Mouse (Mus musculus): ENCODE measurements around the gene 4933407L21Rik. TPM values are rescaled to one million over a fixed set of nuclear protein-coding genes. Genes with fewer than 3 reads are reported as not detected.
A peak's percentile ranks its signal among the peaks of the same experiment; 100 is the strongest.

Gene 4933407L21Rik
- polyA plus RNA-seq, 1 experiment from 2014 or later: not detected

GRCm38 (mm10) chr1:85916830-85917450, 11.3 kb upstream of the 4933407L21Rik start:
- no peak for ATAC-seq (ENCODE audit: insufficient number of reproducible peaks, low FRiP score)
- Histone ChIP-seq H3K9ac (no peak overlapping the region), H3K4me1 (replicated peaks) (0 out of 2 replicates have a peak, but pooled peaks cover 3% of the 10 kb centered on the region), H3K27me3 (replicated peaks) (no peaks in the 10 kb centered on the region), H3K9me3 (replicated peaks) (0 out of 2 replicates have a peak, but pooled peaks cover 5% of the 10 kb centered on the region), H3K27ac (ENCODE audit: poor library complexity, severe bottlenecking) (no peak overlapping the region), H3K4me3 (no peak overlapping the region), H3K4me2 (no peak overlapping the region), H3K36me3 (no peaks in the 10 kb centered on the region)
- 54% methylated on average over 4 of the region's 4 CpGs for WGBS

DNA sequence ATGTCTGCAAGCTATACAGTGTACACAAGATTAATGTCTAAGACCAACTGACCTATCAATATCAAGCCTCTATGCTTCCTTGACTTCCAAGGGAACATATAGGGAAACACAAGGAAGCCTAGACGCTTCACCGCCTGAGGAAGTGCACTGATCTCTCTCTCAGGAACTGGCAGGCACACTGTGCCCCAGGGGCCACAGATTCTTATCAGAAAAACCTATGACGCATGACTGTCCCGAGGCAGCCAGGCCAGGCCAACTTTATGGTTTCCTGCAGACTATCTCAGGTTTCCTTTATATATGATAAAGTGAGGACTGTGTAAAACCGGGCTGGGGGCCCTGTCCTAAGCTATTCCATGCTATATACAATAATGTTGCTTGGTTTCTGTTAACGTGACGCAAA, 8.7 kb upstream of the 4933407L21Rik start:
- Histone ChIP-seq H3K27me3 (replicated peaks) (no peaks in the 10 kb centered on the region), H3K9me3 (replicated peaks) (0 out of 2 replicates have a peak, but pooled peaks cover 5% of the 10 kb centered on the region), H3K27ac (ENCODE audit: poor library complexity, severe bottlenecking) (no peak overlapping the region), H3K4me2 (no peak overlapping the region), H3K4me1 (replicated peaks) (0 out of 2 replicates have a peak, but pooled peaks cover 9% of the 10 kb centered on the region), H3K4me3 (no peak overlapping the region), H3K36me3 (no peaks in the 10 kb centered on the region), H3K9ac (no peak overlapping the region)
- ATAC-seq (ENCODE audit: insufficient number of reproducible peaks, low FRiP score): no peak
- 65% methylated on average over 7 of the region's 7 CpGs for WGBS

DNA sequence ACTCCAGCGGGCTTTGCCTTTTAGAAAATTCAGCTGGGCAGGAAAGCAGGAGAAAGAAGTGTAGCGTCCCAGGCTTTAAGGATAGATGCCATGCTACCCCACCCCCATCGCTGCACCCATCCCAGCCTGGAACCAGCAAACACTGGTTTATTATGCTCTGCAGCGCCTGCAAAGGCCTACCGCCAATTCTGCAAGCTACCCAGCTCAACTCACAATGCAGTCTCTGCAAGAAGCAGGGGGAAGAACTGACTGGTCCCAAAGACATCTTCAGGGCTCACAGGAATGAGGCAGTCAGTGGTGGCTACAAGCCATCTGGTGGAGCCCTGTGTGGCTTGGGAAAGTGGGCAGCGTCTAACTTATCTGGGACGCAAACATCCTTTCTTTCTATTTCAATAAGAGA, 6.6 kb upstream of the 4933407L21Rik start:
- H3K9me3 ChIP-seq (replicated peaks): 0 out of 2 replicates have a peak, but pooled peaks cover 5% of the 10 kb centered on the region
- no peak for ATAC-seq (ENCODE audit: insufficient number of reproducible peaks, low FRiP score)
- WGBS: 85% methylated on average over 7 of the region's 7 CpGs

DNA sequence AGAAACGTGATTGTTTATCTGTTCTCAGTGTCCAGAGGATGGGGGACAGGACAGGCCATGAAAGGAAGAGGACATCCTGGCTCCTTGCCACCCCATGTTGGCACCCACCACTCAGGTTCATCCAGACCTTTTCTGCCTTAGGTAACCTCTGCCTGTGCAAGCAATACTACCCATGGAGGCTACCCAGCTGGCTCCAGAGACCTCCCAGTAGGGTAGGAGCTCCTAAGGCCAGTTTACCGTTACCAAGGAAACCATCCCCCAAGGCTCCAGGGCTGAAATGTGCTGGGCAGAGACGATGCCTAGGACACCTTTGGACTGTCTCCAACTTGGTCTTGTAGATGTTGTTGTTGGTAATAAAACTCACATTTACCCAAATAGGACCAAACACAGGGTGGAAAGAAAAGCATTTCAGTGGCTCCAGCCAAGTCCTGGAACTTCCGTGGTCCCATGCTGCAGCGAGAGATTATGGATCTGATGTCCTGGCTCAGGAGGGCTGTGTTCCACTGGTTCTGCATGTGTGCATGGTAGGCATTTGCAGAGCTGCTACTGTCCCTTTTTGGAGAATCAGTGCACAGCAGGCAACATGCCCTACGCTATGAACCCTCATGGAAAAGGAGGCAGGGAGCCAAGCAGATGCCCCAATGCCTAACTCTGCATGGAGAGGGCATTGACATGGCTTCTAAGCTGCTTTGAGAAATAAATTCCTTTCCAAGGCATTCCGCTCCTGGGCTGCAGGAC, 6.0 kb upstream of the 4933407L21Rik start:
- Histone ChIP-seq H3K9me3 (replicated peaks) (0 out of 2 replicates have a peak, but pooled peaks cover 5% of the 10 kb centered on the region), H3K27ac (ENCODE audit: poor library complexity, severe bottlenecking) (no peak overlapping the region), H3K36me3 (no peaks in the 10 kb centered on the region), H3K27me3 (replicated peaks) (no peaks in the 10 kb centered on the region), H3K4me2 (no peak overlapping the region), H3K4me3 (no peak overlapping the region), H3K9ac (no peak overlapping the region), H3K4me1 (replicated peaks) (0 out of 2 replicates have a peak, but pooled peaks cover 6% of the 10 kb centered on the region)
- 67% methylated on average over 7 of the region's 7 CpGs for WGBS
- no peak for ATAC-seq (ENCODE audit: insufficient number of reproducible peaks, low FRiP score)

More for the DNA sequence above, 6.6 kb upstream of the 4933407L21Rik start:
- Histone ChIP-seq H3K4me2 (no peak overlapping the region), H3K27ac (ENCODE audit: poor library complexity, severe bottlenecking) (no peak overlapping the region), H3K36me3 (no peaks in the 10 kb centered on the region), H3K4me1 (replicated peaks) (0 out of 2 replicates have a peak, but pooled peaks cover 8% of the 10 kb centered on the region), H3K4me3 (no peak overlapping the region), H3K27me3 (replicated peaks) (no peaks in the 10 kb centered on the region), H3K9ac (no peak overlapping the region)

DNA sequence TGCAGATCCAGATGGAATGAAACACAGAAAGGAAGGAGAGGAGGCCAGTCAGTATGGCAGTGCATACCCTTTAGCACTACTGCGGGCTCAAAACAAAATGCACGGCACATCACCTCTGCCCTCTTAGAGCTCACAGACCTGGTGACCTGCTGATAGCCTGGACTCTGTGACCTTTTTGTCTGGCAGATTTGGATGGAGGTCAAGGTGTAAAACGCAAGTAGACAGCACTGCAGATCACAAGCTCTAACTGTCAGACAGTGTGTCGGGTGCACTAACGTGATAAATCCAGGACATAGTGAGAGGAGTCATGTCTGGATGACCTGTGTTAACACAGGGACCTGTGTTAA, 5.4 kb upstream of the 4933407L21Rik start:
- Histone ChIP-seq H3K4me1 (replicated peaks) (peaks cover 9% of the 10 kb centered on the region; the same call in 1 of the 2 replicates), H3K27me3 (replicated peaks) (no peaks in the 10 kb centered on the region), H3K36me3 (no peaks in the 10 kb centered on the region), H3K4me2 (no peak overlapping the region), H3K9ac (no peak overlapping the region), H3K9me3 (replicated peaks) (0 out of 2 replicates have a peak, but pooled peaks cover 5% of the 10 kb centered on the region), H3K4me3 (no peak overlapping the region), H3K27ac (ENCODE audit: poor library complexity, severe bottlenecking) (no peak overlapping the region)
- ATAC-seq (ENCODE audit: insufficient number of reproducible peaks, low FRiP score): no peak
- WGBS: 62% methylated on average over 5 of the region's 5 CpGs

DNA sequence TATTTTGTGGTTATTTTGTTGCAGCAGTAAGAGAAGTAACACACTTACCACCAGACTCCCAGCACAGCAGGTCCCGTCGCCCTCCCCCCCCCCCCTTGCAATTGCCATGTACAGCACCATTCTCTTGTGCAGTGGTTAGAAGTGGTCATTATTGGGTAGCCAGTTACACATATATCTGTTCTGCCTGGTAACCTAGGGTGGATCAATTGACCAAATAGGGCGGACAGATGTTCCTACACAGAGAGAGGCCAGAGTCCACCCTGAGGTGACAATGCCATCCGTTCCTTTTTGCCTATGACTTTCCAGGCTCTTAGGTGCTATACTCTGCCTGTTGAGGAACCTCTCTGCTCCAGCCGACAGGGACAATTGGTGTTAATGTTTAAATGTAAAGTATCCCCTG, 3.1 kb upstream of the 4933407L21Rik start:
- no peak overlapping the region for H3K4me3 ChIP-seq
- no peaks in the 10 kb centered on the region for H3K36me3 ChIP-seq
- no peak for ATAC-seq (ENCODE audit: insufficient number of reproducible peaks, low FRiP score)
- H3K9ac ChIP-seq: no peak overlapping the region
- H3K9me3 ChIP-seq (replicated peaks): 0 out of 2 replicates have a peak, but pooled peaks cover 2% of the 10 kb centered on the region
- no peaks in the 10 kb centered on the region for H3K27me3 ChIP-seq (replicated peaks)
- WGBS: 70% methylated on average over 5 of the region's 5 CpGs
- no peak overlapping the region for H3K4me2 ChIP-seq
- peaks cover 17% of the 10 kb centered on the region for H3K4me1 ChIP-seq (replicated peaks)
- no peak overlapping the region for H3K27ac ChIP-seq (ENCODE audit: poor library complexity, severe bottlenecking)

GRCm38 (mm10) chr1:85928688-85929065, 394 bp downstream of the 4933407L21Rik start:
- peaks cover 22% of the 10 kb centered on the region for H3K4me1 ChIP-seq (replicated peaks)
- no peak overlapping the region for H3K4me3 ChIP-seq
- H3K36me3 ChIP-seq: no peaks in the 10 kb centered on the region
- ATAC-seq (ENCODE audit: insufficient number of reproducible peaks, low FRiP score): no peak
- H3K27me3 ChIP-seq (replicated peaks): no peaks in the 10 kb centered on the region
- H3K9ac ChIP-seq: no peak overlapping the region
- no peak overlapping the region for H3K27ac ChIP-seq (ENCODE audit: poor library complexity, severe bottlenecking)
- H3K9me3 ChIP-seq (replicated peaks): no peaks in the 10 kb centered on the region
- no peak overlapping the region for H3K4me2 ChIP-seq
- WGBS: 67% methylated on average over 4 of the region's 4 CpGs

GRCm38 (mm10) chr1:85929406-85929805, 1.1 kb downstream of the 4933407L21Rik start:
- no peak for ATAC-seq (ENCODE audit: insufficient number of reproducible peaks, low FRiP score)
- no peaks in the 10 kb centered on the region for H3K9me3 ChIP-seq (replicated peaks)
- H3K27ac ChIP-seq (ENCODE audit: poor library complexity, severe bottlenecking): no peak overlapping the region

DNA sequence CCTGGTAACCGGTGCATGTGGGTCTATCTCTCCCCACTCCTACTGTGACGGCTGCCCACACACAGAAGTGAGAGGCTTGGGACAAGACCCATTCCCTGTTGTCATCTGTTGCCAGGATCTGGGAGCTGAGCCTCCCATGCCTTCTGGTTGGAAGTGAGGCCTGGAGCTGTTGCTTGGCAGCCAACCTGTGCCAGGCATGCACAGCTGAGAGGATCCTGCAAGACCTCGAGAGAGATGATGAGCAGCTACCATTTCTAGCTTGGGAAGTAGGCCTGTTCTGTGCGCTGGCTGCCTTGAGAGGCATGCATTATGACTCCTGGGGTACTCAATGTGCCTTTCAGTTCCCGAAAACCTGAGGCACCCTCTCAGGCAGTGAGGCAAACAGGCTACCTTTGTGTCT, 2.9 kb downstream of the 4933407L21Rik start:
- H3K9ac ChIP-seq: no peak overlapping the region
- H3K4me3 ChIP-seq: no peak overlapping the region
- no peaks in the 10 kb centered on the region for H3K36me3 ChIP-seq
- H3K27ac ChIP-seq (ENCODE audit: poor library complexity, severe bottlenecking): no peak overlapping the region
- H3K9me3 ChIP-seq (replicated peaks): no peaks in the 10 kb centered on the region
- no peaks in the 10 kb centered on the region for H3K27me3 ChIP-seq (replicated peaks)
- WGBS: 72% methylated on average over 5 of the region's 5 CpGs
- H3K4me2 ChIP-seq: no peak overlapping the region
- ATAC-seq (ENCODE audit: insufficient number of reproducible peaks, low FRiP score): no peak
- peaks cover 32% of the 10 kb centered on the region for H3K4me1 ChIP-seq (replicated peaks)

More at GRCm38 (mm10) chr1:85929406-85929805, 1.1 kb downstream of the 4933407L21Rik start:
- no peak overlapping the region for H3K9ac ChIP-seq
- WGBS: 70% methylated on average over 6 of the region's 6 CpGs
- H3K27me3 ChIP-seq (replicated peaks): no peaks in the 10 kb centered on the region
- no peaks in the 10 kb centered on the region for H3K36me3 ChIP-seq
- no peak overlapping the region for H3K4me2 ChIP-seq
- no peak overlapping the region for H3K4me3 ChIP-seq
- H3K4me1 ChIP-seq (replicated peaks): peaks cover 29% of the 10 kb centered on the region

- no peak for ATAC-seq (ENCODE audit: insufficient number of reproducible peaks, low FRiP score)
- peak overlapping the region; percentile 12; the same call in 1 of the 2 replicates for H3K27ac ChIP-seq (ENCODE audit: poor library complexity, severe bottlenecking)
Measured at GRCm38 (mm10) chr1:85933226-85933625, 4.9 kb downstream of the 4933407L21Rik start.

More at GRCm38 (mm10) chr1:85933226-85933625, 4.9 kb downstream of the 4933407L21Rik start:
- 35% methylated on average over 7 of the region's 7 CpGs for WGBS
- no peaks in the 10 kb centered on the region for H3K36me3 ChIP-seq
- H3K4me2 ChIP-seq: peak overlapping the region; percentile 48
- H3K27me3 ChIP-seq (replicated peaks): no peaks in the 10 kb centered on the region
- H3K9ac ChIP-seq: no peak overlapping the region
- peaks cover 25% of the 10 kb centered on the region for H3K4me1 ChIP-seq (replicated peaks)
- H3K4me3 ChIP-seq: no peak overlapping the region
- H3K9me3 ChIP-seq (replicated peaks): no peaks in the 10 kb centered on the region
